8 mouse cellular contexts compared by ENCODE assay signal in genomic region chr7:35056999-35057398, GRCm38 (mm10). TPM values are rescaled to one million over a fixed set of nuclear protein-coding genes. Genes with fewer than 3 reads are reported as not detected.
DNase-seq lines count a peak whose midpoint lies in the region; ATAC-seq lines count a peak whose summit lies in the region.

No protein-coding gene starts in this region.

- H3K36me3 ChIP-seq in neural tube, embryonic 11.5 days (ENCODE audit: control insufficient read depth, insufficient read depth, low read length), result no peaks in the 10 kb centered on the region
- no peaks in the 10 kb centered on the region for H3K36me3 ChIP-seq in forebrain, embryonic 11.5 days (ENCODE audit: control insufficient read depth, insufficient read depth, low read length)
- H3K36me3 ChIP-seq in limb, embryonic 13.5 days, result no peaks in the 10 kb centered on the region

- peaks cover 7% of the 10 kb centered on the region; the same call in 1 of the 2 replicates for H3K4me1 ChIP-seq in neural tube, embryonic 11.5 days (ENCODE audit: control insufficient read depth, insufficient read depth, low read length)
- H3K4me1 ChIP-seq in forebrain, embryonic 11.5 days (replicated peaks; ENCODE audit: control insufficient read depth, insufficient read depth, low read length), result peaks cover 7% of the 10 kb centered on the region; the same call in 1 of the 2 replicates
- peaks cover 26% of the 10 kb centered on the region for H3K4me1 ChIP-seq in limb, embryonic 13.5 days

- 0 out of 2 replicates have a peak overlapping the region, but pooled peaks have one; percentile 0 for H3K9ac ChIP-seq in neural tube, embryonic 11.5 days (ENCODE audit: low read length)
- peak overlapping the region; percentile 57 for H3K9ac ChIP-seq in forebrain, embryonic 11.5 days (ENCODE audit: low read length)
- H3K9ac ChIP-seq in limb, embryonic 13.5 days, result peak overlapping the region; percentile 96

- H3K4me3 ChIP-seq in neural tube, embryonic 11.5 days (ENCODE audit: low read depth, low read length), result peak overlapping the region; percentile 91
- H3K4me3 ChIP-seq in forebrain, embryonic 11.5 days (ENCODE audit: low read depth, low read length), result peak overlapping the region; percentile 95
- H3K4me3 ChIP-seq in limb, embryonic 13.5 days, result peak overlapping the region; percentile 95

- no peak overlapping the region for H3K27ac ChIP-seq in neural tube, embryonic 11.5 days (ENCODE audit: low read depth, low read length)
- H3K27ac ChIP-seq in forebrain, embryonic 11.5 days (ENCODE audit: low read depth, low read length), result peak overlapping the region; percentile 0; the same call in 1 of the 2 replicates
- 0 out of 2 replicates have a peak overlapping the region, but pooled peaks have one; percentile 15 for H3K27ac ChIP-seq in limb, embryonic 13.5 days

- DNase-seq in neural tube, embryonic 11.5 days (ENCODE audit: low spot score), result no peak
- no peak for DNase-seq in neural tube, embryonic 10.5 days (ENCODE audit: extremely low spot score, low spot score)
- no peak for DNase-seq in forebrain, embryonic 11.5 days (ENCODE audit: low spot score)
- DNase-seq in gastrocnemius, postnatal 4 days (ENCODE audit: low spot score in 2 of 2), result no peak
- DNase-seq in layer of hippocampus, postnatal 25 days (ENCODE audit: extremely low spot score in 1 of 2, low spot score in 1 of 2), result no peak
- DNase-seq in thymus, postnatal 36 days, result no peak

- H3K9me3 ChIP-seq in neural tube, embryonic 11.5 days (ENCODE audit: control insufficient read depth, low read length), result no peaks in the 10 kb centered on the region
- H3K9me3 ChIP-seq in forebrain, embryonic 11.5 days (ENCODE audit: control insufficient read depth, low read length), result no peaks in the 10 kb centered on the region
- 0 out of 2 replicates have a peak, but pooled peaks cover 2% of the 10 kb centered on the region for H3K9me3 ChIP-seq in limb, embryonic 13.5 days

- WGBS in neural tube, embryonic 11.5 days, result 30% methylated on average over 10 of the region's 10 CpGs
- WGBS in forebrain, embryonic 11.5 days, result 29% methylated on average over 10 of the region's 10 CpGs
- WGBS in limb, embryonic 13.5 days, result 22% methylated on average over 10 of the region's 10 CpGs

- H3K4me2 ChIP-seq in neural tube, embryonic 11.5 days (ENCODE audit: low read depth), result peak overlapping the region; percentile 48
- H3K4me2 ChIP-seq in forebrain, embryonic 11.5 days (ENCODE audit: low read depth, low read length, severe bottlenecking), result peak overlapping the region; percentile 77
- H3K4me2 ChIP-seq in limb, embryonic 13.5 days (replicated peaks), result peak overlapping the region; percentile 93

- ATAC-seq in neural tube, embryonic 11.5 days (ENCODE audit: insufficient read depth, low FRiP score, low TSS enrichment), result no peak
- ATAC-seq in forebrain, embryonic 11.5 days (replicated peaks; ENCODE audit: low FRiP score), result peak; percentile 7; the same call in 1 of the 2 replicates
- no peak for ATAC-seq in limb, embryonic 13.5 days (ENCODE audit: low FRiP score, low read depth)
- ATAC-seq in monocyte, adult 5-6 weeks (replicated peaks; ENCODE audit: insufficient number of reproducible peaks, low FRiP score, low TSS enrichment, poor library complexity, severe bottlenecking), result peak; percentile 65

- H3K27me3 ChIP-seq in neural tube, embryonic 11.5 days (ENCODE audit: control insufficient read depth, insufficient read depth, low read length), result no peaks in the 10 kb centered on the region
- H3K27me3 ChIP-seq in forebrain, embryonic 11.5 days (ENCODE audit: control insufficient read depth, insufficient read depth, low read length), result no peaks in the 10 kb centered on the region
- H3K27me3 ChIP-seq in limb, embryonic 13.5 days, result no peaks in the 10 kb centered on the region

RNA-seq across cellular contexts. Expression of gene Cebpg, which starts 0.6 kb away (rescaled TPM):
- 34.8 and 37.5 TPM in 2 replicates for polyA plus RNA-seq in neural tube, embryonic 11.5 days (2014; fragmentation: Nextera tagmentation; extraction: Ambion mirVana)
- 47.5 and 53.9 TPM in 2 replicates for polyA plus RNA-seq in forebrain, embryonic 11.5 days (2014; fragmentation: Nextera tagmentation; extraction: Ambion mirVana)
- polyA plus RNA-seq in limb, embryonic 13.5 days (2015; fragmentation: Nextera tagmentation; extraction: Ambion mirVana), result 42.5 and 45.6 TPM in 2 replicates
- total RNA-seq in monocyte, adult 5-6 weeks (2017), result 50.2 to 83.4 TPM (median 69.0 TPM) in 3 replicates
- 10 to 100 TPM; 23.0 to 24.8 TPM for total RNA-seq in gastrocnemius, postnatal 4 days (2021)
- total RNA-seq in layer of hippocampus, postnatal 25 days (2021), result 10 to 100 TPM; 26.1 to 27.7 TPM

Comparison
In these comparisons a context has a peak if more than half of its experiments do, and no peak if none do; other contexts are left out.
1. ATAC-seq: peak in forebrain, embryonic 11.5 days (single experiment) and monocyte, adult 5-6 weeks (single experiment); none in neural tube, embryonic 11.5 days (single experiment) and limb, embryonic 13.5 days (single experiment).
2. H3K9ac ChIP-seq: peak in every context shown above with its lines; median percentile 96 in limb, embryonic 13.5 days; 57 in forebrain, embryonic 11.5 days; 0 in neural tube, embryonic 11.5 days.
3. Peak in every context shown above with its lines, with median percentiles within 50 percentile points of each other: H3K4me2 ChIP-seq and H3K4me3 ChIP-seq.